Mouse (Mus musculus) MEL (cell line): ENCODE measurements around the gene Fzd1. TPM values are rescaled to one million over a fixed set of nuclear protein-coding genes. Genes with fewer than 3 reads are reported as not detected.

ENCODE experiments used
- DNase-seq: peaks from one replicate; pipeline ENCODE4 v3.0.0; 2011; ENCODE audit warnings: low read depth, low spot score
- H3K27ac ChIP-seq: 2 replicates; pipeline ENCODE4 v1.5.1; 2012; ENCODE audit warnings: low read depth, mild to moderate bottlenecking, control low read depth, low read length, moderate library complexity; ENCODE audit not compliant: control insufficient read depth
- H3K27me3 ChIP-seq, 2 experiments: fragments of 150-350 bp in 1 of 2; sonication (generic) in 1 of 2; 2 replicates each; pipeline ENCODE4 v1.6.1; 2012; ENCODE audit warnings: low read length in 2 of 2, mild to moderate bottlenecking in 2 of 2, improper control_type of control experiment in 1 of 2, moderate library complexity in 1 of 2; ENCODE audit not compliant: insufficient read depth in 2 of 2, control insufficient read depth in 1 of 2
- H3K36me3 ChIP-seq, 2 experiments: 2 replicates each; pipeline ENCODE4 v1.6.1; 2012 to 2014; ENCODE audit warnings: low read length in 2 of 2, improper control_type of control experiment in 1 of 2, inconsistent platforms in 1 of 2, mild to moderate bottlenecking in 1 of 2; ENCODE audit not compliant: insufficient read depth in 2 of 2, control insufficient read depth in 1 of 2
- H3K4me1 ChIP-seq, 2 experiments: fragments of 150-350 bp in 1 of 2; sonication (generic) in 1 of 2; 2 replicates each; pipeline ENCODE4 v1.6.1; 2012; ENCODE audit warnings: low read length in 2 of 2, improper control_type of control experiment in 1 of 2, mild to moderate bottlenecking in 1 of 2; ENCODE audit not compliant: insufficient read depth in 2 of 2, control insufficient read depth in 1 of 2
- H3K4me3 ChIP-seq, 2 experiments: fragments of 150-350 bp in 1 of 2; sonication (generic) in 1 of 2; 2 replicates each; pipeline ENCODE4 v1.5.1; 2012; ENCODE audit warnings: low read depth in 2 of 2, low read length in 2 of 2, mild to moderate bottlenecking in 2 of 2, moderate library complexity in 2 of 2, control low read depth in 1 of 2, improper control_type of control experiment in 1 of 2; ENCODE audit not compliant: control insufficient read depth in 1 of 2, insufficient read depth in 1 of 2
- H3K79me2 ChIP-seq: 2 replicates; pipeline ENCODE4 v1.6.1; 2012; ENCODE audit warnings: mild to moderate bottlenecking, low read length, moderate library complexity; ENCODE audit not compliant: control insufficient read depth, poor library complexity, insufficient read depth
- H3K9ac ChIP-seq: 2 replicates; pipeline ENCODE4 v1.6.1; 2012; ENCODE audit warnings: low read depth, mild to moderate bottlenecking, control low read depth, low read length, moderate library complexity; ENCODE audit not compliant: control insufficient read depth, poor library complexity, severe bottlenecking
- H3K9me3 ChIP-seq: fragments of 150-350 bp; sonication (generic); replicated peaks from 2 replicates; pipeline ENCODE4 v1.6.1; 2012; ENCODE audit warnings: mild to moderate bottlenecking, low read length, improper control_type of control experiment, moderate library complexity; ENCODE audit not compliant: insufficient read depth
- BHLHE40 ChIP-seq: IDR thresholded peaks from 2 replicates; pipeline ENCODE4 v1.6.1; 2012; ENCODE audit warnings: low read depth, mild to moderate bottlenecking, inconsistent platforms, low read length, improper control_type of control experiment, borderline replicate concordance
- CHD1 ChIP-seq: IDR thresholded peaks from 2 replicates; pipeline ENCODE4 v1.6.1; 2012; ENCODE audit warnings: low read depth, mild to moderate bottlenecking, inconsistent platforms, low read length, improper control_type of control experiment
- CTCF ChIP-seq, 3 experiments: IDR thresholded peaks in 2 of 3; conservative IDR thresholded peaks in 1 of 3; 2 replicates each; pipeline ENCODE4 v1.5.1; 2011 to 2012; ENCODE audit warnings: low read length in 3 of 3, low read depth in 2 of 3, mild to moderate bottlenecking in 2 of 3, improper control_type of control experiment in 1 of 3, inconsistent platforms in 1 of 3, mixed read lengths in 1 of 3, moderate library complexity in 1 of 3; ENCODE audit not compliant: control insufficient read depth in 1 of 3, insufficient read depth in 1 of 3, poor library complexity in 1 of 3, severe bottlenecking in 1 of 3
- ELF1 ChIP-seq: IDR thresholded peaks from 2 replicates; pipeline ENCODE4 v1.6.1; 2014; ENCODE audit warnings: low read depth, mild to moderate bottlenecking, inconsistent platforms, low read length, improper control_type of control experiment, moderate library complexity
- EP300 ChIP-seq, 2 experiments: IDR thresholded peaks; 2 replicates each; pipeline ENCODE4 v1.6.1; 2011; ENCODE audit warnings: improper control_type of control experiment in 2 of 2, low read length in 2 of 2, low read depth in 1 of 2, mild to moderate bottlenecking in 1 of 2
- GABPA ChIP-seq: IDR thresholded peaks from 2 replicates; pipeline ENCODE4 v1.6.1; 2012; ENCODE audit warnings: low read depth, mild to moderate bottlenecking, inconsistent platforms, low read length, improper control_type of control experiment, moderate library complexity
- GATA1 ChIP-seq: IDR thresholded peaks from 2 replicates; pipeline ENCODE4 v1.6.1; 2011; ENCODE audit warnings: low read depth, low read length, improper control_type of control experiment
- HCFC1 ChIP-seq: IDR thresholded peaks from 2 replicates; pipeline ENCODE4 v1.6.1; 2012; ENCODE audit warnings: low read depth, mild to moderate bottlenecking, inconsistent platforms, low read length, improper control_type of control experiment, moderate library complexity
- JUND ChIP-seq: IDR thresholded peaks from 2 replicates; pipeline ENCODE4 v1.6.1; 2011; ENCODE audit warnings: low read depth, mild to moderate bottlenecking, improper control_type of control experiment, low read length
- KAT2A ChIP-seq: conservative IDR thresholded peaks from 2 replicates; pipeline ENCODE4 v1.6.1; 2012; ENCODE audit warnings: low read depth, low read length, improper control_type of control experiment, inconsistent platforms
- MAZ ChIP-seq: IDR thresholded peaks from 2 replicates; pipeline ENCODE4 v1.6.1; 2012; ENCODE audit warnings: low read depth, mild to moderate bottlenecking, inconsistent platforms, low read length, improper control_type of control experiment
- MEF2A ChIP-seq: IDR thresholded peaks from 2 replicates; pipeline ENCODE4 v1.6.1; 2014; ENCODE audit warnings: low read depth, mild to moderate bottlenecking, inconsistent platforms, low read length, improper control_type of control experiment; ENCODE audit not compliant: poor library complexity, insufficient replicate concordance, severe bottlenecking; ENCODE audit errors: extremely low read depth
- MYC ChIP-seq: IDR thresholded peaks from 2 replicates; pipeline ENCODE4 v1.6.1; 2011; ENCODE audit warnings: low read depth, mild to moderate bottlenecking, low read length, improper control_type of control experiment, moderate library complexity
- NELFE ChIP-seq: IDR thresholded peaks from 2 replicates; pipeline ENCODE4 v1.6.1; 2011; ENCODE audit warnings: low read depth, low read length, improper control_type of control experiment
- NRF1 ChIP-seq: IDR thresholded peaks from 2 replicates; pipeline ENCODE4 v1.6.1; 2014; ENCODE audit warnings: low read depth, mild to moderate bottlenecking, inconsistent platforms, low read length, improper control_type of control experiment, moderate library complexity; ENCODE audit not compliant: poor library complexity, insufficient read depth, severe bottlenecking
- POLR2A ChIP-seq, 2 experiments: IDR thresholded peaks; 2 replicates each; pipeline ENCODE4 v1.6.1; 2011 to 2012; ENCODE audit warnings: low read length in 2 of 2, mild to moderate bottlenecking in 2 of 2, control low read depth in 1 of 2, improper control_type of control experiment in 1 of 2, low read depth in 1 of 2, moderate library complexity in 1 of 2; ENCODE audit not compliant: control insufficient read depth in 1 of 2, insufficient read depth in 1 of 2, poor library complexity in 1 of 2
- RAD21 ChIP-seq: IDR thresholded peaks from 2 replicates; pipeline ENCODE4 v1.6.1; 2011; ENCODE audit warnings: mild to moderate bottlenecking, low read depth, low read length, improper control_type of control experiment
- RCOR1 ChIP-seq: IDR thresholded peaks from 2 replicates; pipeline ENCODE4 v1.6.1; 2012; ENCODE audit warnings: low read depth, mild to moderate bottlenecking, inconsistent platforms, low read length, improper control_type of control experiment
- SMC3 ChIP-seq: IDR thresholded peaks from 2 replicates; pipeline ENCODE4 v1.6.1; 2011; ENCODE audit warnings: low read depth, low read length, improper control_type of control experiment
- UBTF ChIP-seq: IDR thresholded peaks from 2 replicates; pipeline ENCODE4 v1.6.1; 2012; ENCODE audit warnings: low read depth, mild to moderate bottlenecking, inconsistent platforms, low read length, improper control_type of control experiment, moderate library complexity, borderline replicate concordance; ENCODE audit not compliant: insufficient read depth
- USF1 ChIP-seq: IDR thresholded peaks from 2 replicates; pipeline ENCODE4 v1.6.1; 2014; ENCODE audit warnings: low read depth, mild to moderate bottlenecking, inconsistent platforms, low read length, improper control_type of control experiment, moderate library complexity
- USF2 ChIP-seq, 2 experiments: IDR thresholded peaks; 2 replicates each; pipeline ENCODE4 v1.6.1; 2011 to 2012; ENCODE audit warnings: improper control_type of control experiment in 2 of 2, low read length in 2 of 2, borderline replicate concordance in 1 of 2, inconsistent platforms in 1 of 2, low read depth in 1 of 2, mild to moderate bottlenecking in 1 of 2; ENCODE audit not compliant: insufficient read depth in 1 of 2
- ZC3H11A ChIP-seq: IDR thresholded peaks from 2 replicates; pipeline ENCODE4 v1.6.1; 2012; ENCODE audit warnings: low read depth, mild to moderate bottlenecking, inconsistent platforms, low read length, improper control_type of control experiment
- ZKSCAN1 ChIP-seq: IDR thresholded peaks from 2 replicates; pipeline ENCODE4 v1.6.1; 2012; ENCODE audit warnings: low read depth, mild to moderate bottlenecking, inconsistent platforms, low read length, improper control_type of control experiment, moderate library complexity
- polyA plus RNA-seq, 2 experiments: library from polyadenylated mRNA; stranded (reverse) in 1 of 2; unstranded in 1 of 2; fragments of >175 nt in 1 of 2; fragments of >200 nt in 1 of 2; gene quantifications; 2 replicates each; pipeline versions ENCODE4 v1.2.1 to v1.2.4; 2012; ENCODE audit warnings: low replicate concordance in 2 of 2, low read depth in 1 of 2; ENCODE audit not compliant: insufficient read length in 2 of 2, insufficient read depth in 1 of 2, missing spikeins in 1 of 2
- total RNA-seq: library from RNA; depleted of rRNA; stranded (reverse); fragments of 300-350 nt; gene quantifications from 2 replicates; pipeline ENCODE4 v1.2.3, GENCODE M21; 2012

The Fzd1 gene
- total and polyA plus RNA-seq, 3 experiments: not detected

DNA sequence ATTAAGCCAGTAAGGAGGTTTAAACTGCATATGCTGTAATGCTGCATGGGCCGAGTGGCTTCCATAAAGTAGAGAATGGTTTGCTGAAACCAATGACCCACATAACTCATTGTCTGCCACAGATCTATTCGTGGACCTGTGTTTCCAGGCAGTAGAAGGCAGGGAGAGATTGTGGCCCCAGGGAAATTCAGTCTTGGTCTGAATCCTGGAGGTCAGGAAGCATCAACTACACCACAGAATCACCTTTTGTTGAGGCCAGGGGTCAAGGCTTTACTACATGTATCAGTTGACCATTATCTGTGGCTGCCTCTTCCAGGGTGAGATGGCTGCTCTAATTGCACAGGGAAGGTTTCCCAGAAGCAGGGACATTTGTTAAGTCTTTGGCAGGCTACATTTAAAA is 18.7 kb upstream of the Fzd1 start:
- Histone ChIP-seq H3K27ac (no peak overlapping the region), H3K9ac (no peak overlapping the region), H3K9me3 (no peaks in the 10 kb centered on the region), H3K27me3 (no peaks in the 10 kb centered on the region), H3K4me3 (no peak overlapping the region), H3K79me2 (no peaks in the 10 kb centered on the region), H3K36me3 (no peaks in the 10 kb centered on the region), H3K4me1 (no peaks in the 10 kb centered on the region)
- TF ChIP-seq HCFC1 (no peak), CTCF (IDR thresholded peaks at IDR 0.05 in 2 of 3, conservative IDR thresholded peaks at IDR 0.05 in 1 of 3; ENCODE audit: control insufficient read depth in 1 of 3, insufficient read depth in 1 of 3, low read depth in 2 of 3, low read length in 3 of 3, poor library complexity in 1 of 3, severe bottlenecking in 1 of 3) (no peak), MYC (no peak)
- no peak for DNase-seq

GRCm38 (mm10) chr5:4773090-4773772 is 15.4 kb upstream of the Fzd1 start:
- Histone ChIP-seq H3K4me3 (no peak overlapping the region), H3K79me2 (no peaks in the 10 kb centered on the region), H3K27me3 (no peaks in the 10 kb centered on the region), H3K27ac (no peak overlapping the region), H3K36me3 (no peaks in the 10 kb centered on the region), H3K9me3 (no peaks in the 10 kb centered on the region), H3K9ac (no peak overlapping the region), H3K4me1 (no peaks in the 10 kb centered on the region)
- no peak for DNase-seq
- TF ChIP-seq USF1: no peak
- TF ChIP-seq JUND: no peak
- no peak for TF ChIP-seq NRF1

- Histone ChIP-seq H3K79me2 (no peaks in the 10 kb centered on the region), H3K4me3 (no peak overlapping the region), H3K4me1 (no peaks in the 10 kb centered on the region)
- TF ChIP-seq MAZ (no peak), NELFE (no peak), MEF2A (no peak), KAT2A (no peak), USF2 (IDR thresholded peaks at IDR 0.05; ENCODE audit: borderline replicate concordance in 1 of 2, insufficient read depth in 1 of 2, low read depth in 1 of 2, low read length in 2 of 2) (no peak), SMC3 (no peak), RAD21 (no peak), ZKSCAN1 (no peak), GATA1 (no peak), BHLHE40 (no peak), EP300 (IDR thresholded peaks at IDR 0.05; ENCODE audit: low read depth in 1 of 2, low read length in 2 of 2) (no peak), CHD1 (no peak), GABPA (no peak), JUND (no peak), USF1 (no peak), ELF1 (no peak), POLR2A (IDR thresholded peaks at IDR 0.05; ENCODE audit: control insufficient read depth in 1 of 2, insufficient read depth in 1 of 2, low read depth in 1 of 2, low read length in 2 of 2, poor library complexity in 1 of 2) (no peak), ZC3H11A (no peak), RCOR1 (no peak), UBTF (no peak)
- TF ChIP-seq, all 39 proteins: peak for 0
- Histone ChIP-seq H3K27ac (no peak overlapping the region), H3K9ac (no peak overlapping the region), H3K9me3 (no peaks in the 10 kb centered on the region), H3K36me3 (no peaks in the 10 kb centered on the region), H3K27me3 (no peaks in the 10 kb centered on the region)
- DNase-seq: no peak
Measured at GRCm38 (mm10) chr5:4770609-4771008, 12.8 kb upstream of the Fzd1 start.
